Mouse (Mus musculus) small intestine, adult 10 weeks (tissue): ENCODE results near the gene Bst2. TPM values are rescaled to one million over a fixed set of nuclear protein-coding genes. Genes with fewer than 3 reads are reported as not detected.

ENCODE experiments used
- polyA plus RNA-seq: library from polyadenylated mRNA; stranded (reverse); fragments of 350-450 nt; fragmentation: Illumina TruSeq; extraction: RNeasy Lipid Tissue Mini Kit (QIAGEN cat#74804); gene quantifications from one replicate; pipeline ENCODE4 v1.2.3, GENCODE M21; 2014; ENCODE audit warnings: low replicate concordance

The Bst2 gene
- polyA plus RNA-seq: 0.82 TPM

GRCm38 (mm10) chr8:71537028-71537867, at the start of gene Bst2:
Gene Bst2 (minus strand): TSS chr8:71537456.

GRCm38 (mm10) chr8:71568387-71568937, 31.2 kb upstream of the Bst2 start, which contains the start of gene Slc27a1:
Gene Slc27a1 (plus strand): TSS chr8:71568882.

GRCm38 (mm10) chr8:71566501-71566900, 29.2 kb upstream of the Bst2 start, which contains the start of gene Nxnl1:
Gene Nxnl1 (minus strand): TSS chr8:71566601.

GRCm38 (mm10) chr8:71558071-71558957, 21.1 kb upstream of the Bst2 start, which contains the start of gene Tmem221:
Gene Tmem221 (minus strand): TSS chr8:71558871.

GRCm38 (mm10) chr8:71542632-71543343, 5.5 kb upstream of the Bst2 start, which contains the start of gene Mvb12a:
Gene Mvb12a (plus strand): TSS chr8:71542922.

GRCm38 (mm10) chr8:71525226-71526050, 11.8 kb downstream of the Bst2 start, which contains the start of gene Ccdc194:
Gene Ccdc194 (minus strand): TSS chr8:71525711.

GRCm38 (mm10) chr8:71511644-71512043, 25.6 kb downstream of the Bst2 start, which contains the start of gene Plvap:
Gene Plvap (minus strand): TSS chr8:71511752.

GRCm38 (mm10) chr8:71487691-71488445, 49.4 kb downstream of the Bst2 start, which contains the start of gene Gtpbp3:
Gene Gtpbp3 (plus strand): TSS chr8:71488103.

GRCm38 (mm10) chr8:71485142-71486135, 51.8 kb downstream of the Bst2 start, which contains the start of gene Ano8:
Gene Ano8 (minus strand): TSS chr8:71485963.

Other genes with a start within 250 kb of the Bst2 start
- gene Use1, start 170.6 kb downstream of the Bst2 start, polyA plus RNA-seq: 0.78 TPM
- gene Ocel1, start 166.2 kb downstream of the Bst2 start, polyA plus RNA-seq: 1.7 TPM
- gene Nr2f6, start 155.5 kb downstream of the Bst2 start, polyA plus RNA-seq: 1.4 TPM
- 0.63 TPM for gene Ushbp1, start 141.7 kb downstream of the Bst2 start, polyA plus RNA-seq
- gene Babam1, start 140.6 kb downstream of the Bst2 start, polyA plus RNA-seq: 8.0 TPM
- 2.5 TPM for gene Ankle1, start 131.4 kb downstream of the Bst2 start, polyA plus RNA-seq
- gene Abhd8, start 73.8 kb downstream of the Bst2 start, polyA plus RNA-seq: not detected
- gene Mrpl34, start 72.5 kb downstream of the Bst2 start, polyA plus RNA-seq: 9.5 TPM
- 2.4 TPM for gene Dda1, start 68.3 kb downstream of the Bst2 start, polyA plus RNA-seq
- gene Ano8, start 51.5 kb downstream of the Bst2 start, polyA plus RNA-seq: 1.2 TPM
- 1.7 TPM for gene Gtpbp3, start 49.4 kb downstream of the Bst2 start, polyA plus RNA-seq
- 1.4 TPM for gene Plvap, start 25.7 kb downstream of the Bst2 start, polyA plus RNA-seq
- not detected for gene Ccdc194, start 11.7 kb downstream of the Bst2 start, polyA plus RNA-seq
- gene Mvb12a, start 5.5 kb upstream of the Bst2 start, polyA plus RNA-seq: 2.9 TPM
- gene Tmem221, start 21.4 kb upstream of the Bst2 start, polyA plus RNA-seq: not detected
- gene Nxnl1, start 29.1 kb upstream of the Bst2 start, polyA plus RNA-seq: not detected
- gene Slc27a1, start 31.4 kb upstream of the Bst2 start, polyA plus RNA-seq: 0.41 TPM
- 0.59 TPM for gene Pgls, start 54.7 kb upstream of the Bst2 start, polyA plus RNA-seq
- 1.0 TPM for gene Fam129c, start 60.2 kb upstream of the Bst2 start, polyA plus RNA-seq
- gene Colgalt1, start 73.5 kb upstream of the Bst2 start, polyA plus RNA-seq: 26.0 TPM
- 0.04 TPM for gene Unc13a, start 134.3 kb upstream of the Bst2 start, polyA plus RNA-seq
- gene Jak3, start 138.8 kb upstream of the Bst2 start, polyA plus RNA-seq: not detected
- not detected for gene Insl3, start 151.8 kb upstream of the Bst2 start, polyA plus RNA-seq
- 119 TPM for gene B3gnt3, start 164.3 kb upstream of the Bst2 start, polyA plus RNA-seq
- gene Fcho1, start 188.3 kb upstream of the Bst2 start, polyA plus RNA-seq: not detected